Mouse (Mus musculus): ENCODE results near the gene Lipf. TPM values are rescaled to one million over a fixed set of nuclear protein-coding genes. Genes with fewer than 3 reads are reported as not detected.

The Lipf gene
- total and polyA plus RNA-seq, 2 experiments from 2014 or later, result not detected

GRCm38 (mm10) chr19:34022759-34023158 is 61.8 kb downstream of the Lipf start:
- H3K4me3 ChIP-seq (ENCODE audit: low read depth, low read length), result no peak overlapping the region
- no peak overlapping the region for H3K27ac ChIP-seq (ENCODE audit: low read depth, low read length)
- no peaks in the 10 kb centered on the region for H3K4me1 ChIP-seq (ENCODE audit: insufficient read depth, low read length)
- no peaks in the 10 kb centered on the region for H3K36me3 ChIP-seq (ENCODE audit: insufficient read depth, low read length)
- WGBS, result 50% methylated on average over 3 of the region's 3 CpGs
- H3K9me3 ChIP-seq (ENCODE audit: low read length), result no peaks in the 10 kb centered on the region
- H3K27me3 ChIP-seq (ENCODE audit: insufficient read depth, low read length), result no peaks in the 10 kb centered on the region
- no peak overlapping the region for H3K9ac ChIP-seq (replicated peaks; ENCODE audit: low read length, poor library complexity, severe bottlenecking)
- DNase-seq (ENCODE audit: low spot score), result peak; percentile 34
- ATAC-seq (ENCODE audit: low FRiP score), result no peak
- TF ChIP-seq CTCF (IDR thresholded peaks at IDR 0.05), result peak; percentile 76
- no peak overlapping the region for H3K4me2 ChIP-seq (ENCODE audit: low read depth, low read length, poor library complexity, severe bottlenecking)

Other genes with a start within 250 kb of the Lipf start
- gene Lipo2, start 209.8 kb upstream of the Lipf start, total RNA-seq (2014; rRNA removed), result 1.2 and 1.4 TPM in 2 replicates
- 1.4 and 1.5 TPM in 2 replicates for gene Lipo2, start 209.8 kb upstream of the Lipf start, polyA plus RNA-seq (2015; fragmentation: Nextera tagmentation; extraction: Ambion mirVana)
- gene Lipo3, start 199.2 kb upstream of the Lipf start, total RNA-seq (2014; rRNA removed), result 10.0 and 17.6 TPM in 2 replicates
- gene Lipo3, start 199.2 kb upstream of the Lipf start, polyA plus RNA-seq (2015; fragmentation: Nextera tagmentation; extraction: Ambion mirVana), result 13.7 and 14.7 TPM in 2 replicates
- gene Lipo1, start 173.7 kb upstream of the Lipf start, total RNA-seq (2014; rRNA removed), result not detected in 2 replicates
- gene Lipo1, start 173.7 kb upstream of the Lipf start, polyA plus RNA-seq (2015; fragmentation: Nextera tagmentation; extraction: Ambion mirVana), result not detected in 2 replicates
- 0.11 TPM in 1 of 2 replicates, not detected in the other for gene Lipk, start 47.1 kb downstream of the Lipf start, total RNA-seq (2014; rRNA removed)
- gene Lipk, start 47.1 kb downstream of the Lipf start, polyA plus RNA-seq (2015; fragmentation: Nextera tagmentation; extraction: Ambion mirVana), result not detected in 2 replicates
- not detected in 2 replicates for gene Lipn, start 106.2 kb downstream of the Lipf start, total RNA-seq (2014; rRNA removed)
- gene Lipn, start 106.2 kb downstream of the Lipf start, polyA plus RNA-seq (2015; fragmentation: Nextera tagmentation; extraction: Ambion mirVana), result not detected in 2 replicates
- gene Lipm, start 139.7 kb downstream of the Lipf start, total RNA-seq (2014; rRNA removed), result 0.38 TPM in 1 of 2 replicates, not detected in the other
- gene Lipm, start 139.7 kb downstream of the Lipf start, polyA plus RNA-seq (2015; fragmentation: Nextera tagmentation; extraction: Ambion mirVana), result 0.05 TPM in 1 of 2 replicates, not detected in the other
- not detected in 2 replicates for gene Ankrd22, start 204.9 kb downstream of the Lipf start, total RNA-seq (2014; rRNA removed)
- gene Ankrd22, start 204.9 kb downstream of the Lipf start, polyA plus RNA-seq (2015; fragmentation: Nextera tagmentation; extraction: Ambion mirVana), result not detected in 2 replicates
- 25.5 and 31.4 TPM in 2 replicates for gene Stambpl1, start 231.0 kb downstream of the Lipf start, total RNA-seq (2014; rRNA removed)
- gene Stambpl1, start 231.0 kb downstream of the Lipf start, polyA plus RNA-seq (2015; fragmentation: Nextera tagmentation; extraction: Ambion mirVana), result 19.3 and 22.2 TPM in 2 replicates